Mouse (Mus musculus) adrenal gland, adult 8-10 months (tissue): Measurements from ENCODE around the gene Gpr19. TPM values are rescaled to one million over a fixed set of nuclear protein-coding genes. Genes with fewer than 3 reads are reported as not detected.
A peak's percentile ranks its signal among the peaks of the same experiment; 100 is the strongest.

Experiments used
- DNase-seq: peaks from one replicate; pipeline ENCODE4 v3.0.0; 2022
- total RNA-seq, 4 experiments: library from RNA; stranded (reverse); gene quantifications; 2 replicates each; pipeline ENCODE4 v1.2.4; 2022

Gpr19 gene
- total RNA-seq, 4 experiments from 2014 or later, result 7.1 to 9.8 (median 7.9) TPM

- no peak for DNase-seq
Measured at GRCm38 (mm10) chr6:134922511-134923195, 24.3 kb upstream of the Gpr19 start.

- DNase-seq, result no peak
Measured at GRCm38 (mm10) chr6:134921695-134922510, 23.5 kb upstream of the Gpr19 start.

DNA sequence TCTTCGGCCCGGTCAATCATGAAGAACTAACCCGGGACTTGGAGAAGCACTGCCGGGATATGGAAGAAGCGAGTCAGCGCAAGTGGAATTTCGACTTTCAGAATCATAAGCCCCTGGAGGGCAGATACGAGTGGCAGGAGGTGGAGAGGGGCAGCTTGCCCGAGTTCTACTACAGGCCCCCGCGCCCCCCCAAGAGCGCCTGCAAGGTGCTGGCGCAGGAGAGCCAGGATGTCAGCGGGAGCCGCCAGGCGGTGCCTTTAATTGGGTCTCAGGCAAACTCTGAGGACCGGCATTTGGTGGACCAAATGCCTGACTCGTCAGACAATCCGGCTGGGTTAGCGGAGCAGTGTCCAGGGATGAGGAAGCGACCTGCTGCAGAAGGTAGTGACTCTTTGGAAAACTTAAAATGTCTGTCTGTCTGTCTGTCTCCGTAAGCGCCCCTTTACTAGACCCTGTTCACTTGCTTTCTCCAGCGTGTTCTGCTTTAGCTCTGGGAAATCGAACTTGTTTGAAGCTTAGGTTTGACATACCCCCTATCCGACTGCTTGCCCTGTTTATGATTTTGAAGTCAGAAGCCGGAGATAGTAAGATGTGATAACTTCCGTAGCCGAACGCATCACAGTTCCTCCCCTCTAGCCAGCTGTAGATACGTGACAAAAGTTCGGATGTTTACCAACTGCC is 22.8 kb upstream of the Gpr19 start:
- peak; percentile 24 for DNase-seq

DNA sequence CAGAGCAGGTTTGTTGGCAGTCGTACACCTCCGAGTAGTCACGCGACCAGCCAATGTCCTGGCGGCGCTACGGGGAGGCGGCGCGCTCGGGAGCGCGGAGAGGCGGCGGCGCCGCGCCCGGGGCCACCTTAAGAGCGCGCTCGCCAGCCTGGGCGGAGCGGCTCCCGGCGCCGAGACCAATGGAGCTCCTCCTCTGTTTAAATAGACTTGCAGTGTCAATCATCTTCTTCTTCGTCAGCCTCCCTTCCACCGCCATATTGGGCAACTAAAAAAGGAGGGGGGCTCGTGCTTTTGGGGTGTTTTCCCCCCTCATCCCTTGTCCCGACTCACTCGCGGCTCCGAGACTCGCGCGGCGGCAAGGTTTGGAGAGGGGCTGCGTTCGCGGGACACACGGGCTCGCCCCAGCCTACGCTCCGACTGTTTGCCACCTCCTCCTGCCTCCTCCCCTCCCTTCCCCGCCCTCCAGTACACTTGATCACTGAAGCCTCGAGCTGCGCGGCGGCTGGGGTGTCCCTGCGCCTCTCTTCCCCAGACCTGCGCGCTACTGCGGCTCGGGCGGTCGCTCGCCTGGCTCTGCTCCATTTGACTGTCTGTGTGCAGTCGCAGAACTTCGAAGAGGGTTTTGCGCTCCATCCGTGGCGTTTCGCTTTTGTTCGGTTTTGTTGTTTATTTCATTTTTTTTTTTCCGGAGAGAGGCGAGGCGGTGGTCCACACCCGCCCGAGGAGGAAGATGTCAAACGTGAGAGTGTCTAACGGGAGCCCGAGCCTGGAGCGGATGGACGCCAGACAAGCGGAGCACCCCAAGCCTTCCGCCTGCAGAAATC is 22.0 kb upstream of the Gpr19 start, which contains the start of gene Cdkn1b:
TSS of gene Cdkn1b (plus strand) at position 212 of the 824 bp plus-strand sequence.
- peak; percentile 86 for DNase-seq

DNA sequence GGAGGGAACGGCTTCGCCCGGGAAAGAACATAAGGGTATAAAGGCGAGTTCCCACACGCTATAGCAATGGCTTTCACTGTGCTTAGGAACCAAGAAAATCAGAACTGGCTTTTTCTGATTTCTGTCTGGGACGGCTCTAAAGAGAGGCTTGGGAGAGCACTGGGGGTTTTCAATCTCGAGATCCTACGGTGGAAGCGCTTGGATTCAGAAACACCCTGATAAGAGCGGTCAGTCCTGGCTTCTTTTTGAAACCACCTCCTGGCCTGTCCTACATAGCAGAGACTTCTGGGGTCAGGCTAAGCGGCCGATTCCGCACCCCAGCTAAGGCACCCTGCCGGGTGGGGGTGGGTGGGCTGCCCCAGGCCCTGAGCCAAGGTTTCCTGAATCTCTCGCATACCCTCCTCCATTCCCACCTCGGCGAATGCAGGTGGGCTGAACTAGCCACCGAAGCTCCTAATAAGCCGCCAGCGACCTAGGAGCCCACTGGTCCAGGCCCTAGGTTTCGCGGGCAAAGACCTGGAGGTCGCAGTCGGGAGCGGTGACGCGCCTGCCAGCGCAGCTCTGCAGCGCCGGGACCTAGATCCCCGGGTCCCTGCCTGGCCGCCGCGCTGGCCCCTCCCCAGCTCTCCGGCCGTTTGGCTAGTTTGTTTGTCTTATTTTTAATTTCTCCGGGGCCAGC is 21.3 kb upstream of the Gpr19 start:
- no peak for DNase-seq

DNA sequence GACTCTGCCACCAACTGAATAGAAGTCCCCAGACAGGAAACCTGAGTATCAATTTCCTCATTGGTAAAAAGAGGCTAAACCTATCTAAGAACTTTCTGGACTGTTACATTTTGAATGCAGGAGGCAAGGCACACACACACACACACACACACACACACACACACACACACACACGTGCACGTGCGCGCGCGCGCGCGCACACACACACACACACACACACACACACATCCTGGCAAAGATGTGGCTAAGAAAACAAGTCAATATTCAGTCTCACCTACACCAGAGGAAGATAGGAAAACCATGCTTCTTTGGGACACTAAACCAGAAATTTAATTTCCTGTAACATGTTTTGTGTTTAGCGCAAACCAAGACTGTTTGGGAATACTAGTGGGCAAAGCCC is 20.4 kb upstream of the Gpr19 start:
- no peak for DNase-seq

- peak; percentile 53 for DNase-seq
Measured at GRCm38 (mm10) chr6:134917087-134917486, 18.7 kb upstream of the Gpr19 start.

GRCm38 (mm10) chr6:134916641-134917040 is 18.3 kb upstream of the Gpr19 start:
- DNase-seq, result peak; percentile 12

DNA sequence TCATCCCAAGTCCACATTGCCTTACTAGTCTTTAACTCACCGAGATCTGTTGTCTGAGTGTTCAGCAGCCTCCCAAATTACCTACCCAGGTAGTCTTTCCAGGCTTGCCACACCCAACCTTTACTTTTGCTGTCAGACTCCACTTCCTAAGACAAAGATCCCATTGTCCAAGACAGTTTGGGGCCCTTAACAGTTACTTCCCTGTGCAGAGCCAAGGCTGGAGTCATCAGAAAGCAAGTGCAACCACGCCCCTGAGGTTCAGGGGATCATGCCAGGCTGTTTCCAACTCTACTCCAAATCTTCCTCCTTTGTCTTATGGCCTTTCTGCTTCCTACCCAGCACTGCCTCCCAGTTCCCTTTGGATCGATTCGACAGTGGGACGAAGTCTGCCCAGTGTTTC is 16.1 kb upstream of the Gpr19 start:
- no peak for DNase-seq

GRCm38 (mm10) chr6:134905811-134906210 is 7.4 kb upstream of the Gpr19 start:
- DNase-seq, result no peak

DNA sequence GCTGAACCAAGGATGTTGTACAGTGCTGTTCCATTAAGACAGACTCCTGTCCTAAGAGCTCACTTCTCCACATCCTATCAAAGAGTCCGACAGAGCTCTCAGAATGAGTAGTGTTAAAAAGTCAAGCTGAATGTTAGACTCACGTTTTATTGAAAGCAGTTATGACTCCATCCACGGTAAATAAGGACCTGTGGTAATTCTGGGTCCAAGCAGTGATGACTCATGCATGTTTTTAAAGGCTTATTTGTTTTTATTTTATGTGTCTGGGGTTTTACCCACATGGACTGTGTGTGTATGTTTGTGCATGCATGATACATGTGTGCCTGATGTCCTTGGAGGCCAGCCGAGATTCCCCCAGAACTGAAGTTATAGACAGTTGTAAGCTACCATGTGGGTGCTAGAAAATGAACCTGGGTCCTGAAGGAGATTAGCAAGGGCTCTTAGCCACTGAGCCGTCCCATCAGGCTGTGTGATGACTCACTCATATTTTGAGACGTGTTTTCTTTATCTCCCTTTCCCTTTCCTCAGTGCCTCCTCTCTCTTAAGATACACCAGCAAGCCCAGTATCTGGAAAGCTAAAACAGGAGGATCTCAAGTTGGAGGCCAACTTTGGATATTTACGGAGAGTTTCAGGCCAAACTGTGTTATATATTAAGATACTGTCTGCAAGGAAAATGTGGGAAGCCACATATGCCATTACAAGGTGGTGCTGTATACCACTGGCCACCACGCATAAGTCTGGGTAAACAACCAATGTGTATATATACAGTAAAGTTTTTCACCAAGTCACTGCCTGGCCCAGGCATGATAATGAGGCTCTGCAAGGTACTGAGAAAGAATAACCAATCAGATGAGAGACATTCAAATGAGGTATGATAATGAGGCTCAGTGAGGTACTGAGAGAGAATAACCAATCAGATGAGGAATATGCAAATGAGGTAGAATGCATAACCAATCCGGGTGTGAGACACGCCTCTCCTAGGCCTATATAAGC is 5.8 kb upstream of the Gpr19 start:
- no peak for DNase-seq

DNA sequence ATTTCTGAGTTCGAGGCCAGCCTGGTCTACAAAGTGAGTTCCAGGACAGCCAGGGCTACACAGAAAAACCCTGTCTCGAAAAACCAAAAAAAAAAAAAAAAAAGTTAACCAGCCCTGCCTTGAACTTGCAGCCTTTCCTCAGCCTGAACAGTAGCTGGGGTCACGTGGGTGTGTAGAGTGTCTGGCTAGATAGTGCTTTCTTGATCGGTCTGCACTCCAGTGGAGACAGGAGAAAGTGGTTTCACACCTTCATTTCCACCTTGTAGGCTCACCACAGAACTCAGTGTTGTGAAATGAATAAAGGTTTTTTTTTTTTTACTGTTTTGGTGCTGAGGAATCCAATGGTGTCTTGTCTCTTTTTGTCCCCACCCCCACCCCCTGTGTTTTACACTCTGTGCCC is 5.0 kb upstream of the Gpr19 start:
- DNase-seq, result no peak

- DNase-seq, result peak; percentile 93
Measured at GRCm38 (mm10) chr6:134897443-134898094, 809 bp downstream of the Gpr19 start.

- DNase-seq, result no peak
Measured at GRCm38 (mm10) chr6:134896570-134897436, 1.6 kb downstream of the Gpr19 start.

GRCm38 (mm10) chr6:134890436-134890835 is 7.9 kb downstream of the Gpr19 start:
- DNase-seq, result no peak

- DNase-seq, result no peak
Measured at GRCm38 (mm10) chr6:134889763-134890162, 8.6 kb downstream of the Gpr19 start.

GRCm38 (mm10) chr6:134888563-134889017 is 9.8 kb downstream of the Gpr19 start:
- DNase-seq, result no peak

DNA sequence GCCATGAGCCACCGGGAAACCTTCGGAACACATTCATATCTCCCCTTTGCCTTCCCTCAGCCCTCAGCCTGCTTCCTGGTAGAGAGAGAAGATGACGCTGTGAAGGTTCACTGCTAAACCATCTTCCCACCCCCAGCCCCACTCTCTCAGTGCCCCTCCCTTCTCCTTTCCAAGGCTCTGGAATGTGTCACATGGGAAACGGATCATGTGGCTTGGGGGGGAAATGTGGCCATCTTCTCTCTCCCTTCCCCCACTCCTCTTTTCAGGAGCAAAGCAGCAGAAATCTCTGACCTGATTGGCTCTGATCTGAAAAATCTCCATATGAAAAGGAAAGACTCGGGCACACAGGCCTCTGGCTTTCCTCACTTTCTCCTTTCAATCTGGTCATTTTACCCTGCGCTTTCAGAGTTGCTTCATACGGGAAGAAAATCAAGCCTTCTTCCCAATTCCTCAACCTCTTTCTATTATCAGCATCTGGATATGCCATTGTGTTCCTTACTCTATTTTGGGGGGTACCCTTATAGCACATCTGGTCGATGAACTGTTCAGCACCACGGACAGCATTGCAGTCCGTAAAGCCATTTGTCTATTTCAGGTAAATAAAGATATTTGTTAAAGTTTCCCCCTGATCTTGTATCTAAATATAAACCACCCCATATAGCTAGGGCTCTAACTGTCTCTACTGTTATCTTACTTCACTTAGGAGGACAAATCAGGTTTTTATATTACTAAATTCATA is 10.5 kb downstream of the Gpr19 start:
- peak; percentile 8 for DNase-seq
